Mouse (Mus musculus) thymus, adult 2 months (tissue): ENCODE measurements around the gene Usp42. TPM values are rescaled to one million over a fixed set of nuclear protein-coding genes. Genes with fewer than 3 reads are reported as not detected.

ENCODE experiments used
- DNase-seq: peaks from one replicate; pipeline ENCODE4 v3.0.0; 2021
- H3K27ac ChIP-seq: fragments of 200-500 bp; 2 replicates; pipeline ENCODE4 v1.5.1; 2012; ENCODE audit warnings: low read length, control low read depth; ENCODE audit not compliant: control insufficient read depth, insufficient read depth
- H3K27me3 ChIP-seq: fragments of 200-500 bp; 2 replicates; pipeline ENCODE4 v1.6.1; 2012; ENCODE audit warnings: mild to moderate bottlenecking, low read length, moderate library complexity, mixed read lengths; ENCODE audit not compliant: control insufficient read depth, insufficient read depth
- H3K36me3 ChIP-seq: fragments of 200-500 bp; 2 replicates; pipeline ENCODE4 v1.6.1; 2012; ENCODE audit warnings: mild to moderate bottlenecking, low read length, moderate library complexity; ENCODE audit not compliant: control insufficient read depth, insufficient read depth
- H3K4me1 ChIP-seq: fragments of 200-500 bp; replicated peaks from 2 replicates; pipeline ENCODE4 v1.6.1; 2012; ENCODE audit warnings: low read length; ENCODE audit not compliant: control insufficient read depth, insufficient read depth
- H3K4me3 ChIP-seq: fragments of 200-500 bp; 2 replicates; pipeline ENCODE4 v1.5.1; 2012; ENCODE audit warnings: mild to moderate bottlenecking, low read length, control low read depth, moderate library complexity; ENCODE audit not compliant: control insufficient read depth, insufficient read depth
- CTCF ChIP-seq: fragments of 200-500 bp; IDR thresholded peaks from 2 replicates; pipeline ENCODE4 v1.5.1; 2012; ENCODE audit warnings: mild to moderate bottlenecking, control low read depth, low read length, moderate library complexity, borderline replicate concordance; ENCODE audit not compliant: control insufficient read depth, poor library complexity, insufficient read depth; ENCODE audit errors: extremely low read depth
- POLR2A ChIP-seq: fragments of 200-500 bp; IDR thresholded peaks from 2 replicates; pipeline ENCODE4 v1.6.1; 2012; ENCODE audit warnings: mild to moderate bottlenecking, low read length, control low read depth, moderate library complexity; ENCODE audit not compliant: control insufficient read depth, poor library complexity, insufficient read depth; ENCODE audit errors: extremely low read depth
- WGBS: fragments of 180-500 bp; shearing (Covaris S2); methylation state at CpG from one replicate; pipeline ENCODE4 v1.1.7; 2018; 5-methylcytosine and 5-hydroxymethylcytosine counted together
- polyA plus RNA-seq: library from polyadenylated mRNA; depleted of rRNA; stranded (reverse); fragments of >200 nt; gene quantifications from 2 replicates; pipeline ENCODE4 v1.2.3, GENCODE M21; 2012; rRNA removed

Gene Usp42
- polyA plus RNA-seq, 1 experiment, result 12.1 TPM

GRCm38 (mm10) chr5:143669839-143670238, 62.2 kb downstream of the Usp42 start:
- Histone ChIP-seq H3K4me1 (0 out of 2 replicates have a peak, but pooled peaks cover 2% of the 10 kb centered on the region), H3K4me3 (no peak overlapping the region), H3K36me3 (no peaks in the 10 kb centered on the region), H3K27me3 (no peaks in the 10 kb centered on the region), H3K27ac (no peak overlapping the region)
- WGBS, result 6% methylated on average over 2 of the region's 2 CpGs
- TF ChIP-seq POLR2A (no peak), CTCF (no peak)
- no peak for DNase-seq

DNA sequence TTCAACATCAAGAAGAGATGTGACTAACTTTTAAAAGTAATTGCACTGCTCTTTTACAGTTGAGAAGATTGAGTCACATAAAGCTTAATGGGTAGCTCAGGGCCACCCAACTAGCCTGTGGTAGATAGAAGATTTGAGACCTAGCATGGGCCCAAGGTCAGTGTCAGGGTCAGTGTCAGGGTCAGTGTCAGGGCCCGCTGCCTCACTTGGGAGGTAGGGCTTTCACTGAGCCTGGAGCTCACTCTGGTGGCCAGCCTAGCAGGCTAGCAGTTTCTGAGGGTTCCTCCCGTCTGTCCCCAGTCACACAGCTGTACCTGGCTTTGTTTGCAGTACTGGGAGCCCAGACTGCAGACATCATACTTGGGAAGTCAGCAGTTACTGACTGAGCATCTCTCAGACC, 62.7 kb downstream of the Usp42 start:
- H3K4me1 ChIP-seq, result no peaks in the 10 kb centered on the region
- no peaks in the 10 kb centered on the region for H3K36me3 ChIP-seq
- no peak overlapping the region for H3K4me3 ChIP-seq
- 59% methylated on average over 2 of the region's 2 CpGs for WGBS
- no peak for DNase-seq
- no peak overlapping the region for H3K27ac ChIP-seq
- TF ChIP-seq CTCF, result no peak
- no peak for TF ChIP-seq POLR2A
- H3K27me3 ChIP-seq, result no peaks in the 10 kb centered on the region

GRCm38 (mm10) chr5:143668884-143669283, 63.2 kb downstream of the Usp42 start:
- DNase-seq, result no peak
- TF ChIP-seq POLR2A, result no peak
- TF ChIP-seq CTCF, result no peak
- Histone ChIP-seq H3K27me3 (no peaks in the 10 kb centered on the region), H3K4me1 (no peaks in the 10 kb centered on the region), H3K27ac (no peak overlapping the region), H3K4me3 (no peak overlapping the region), H3K36me3 (no peaks in the 10 kb centered on the region)
- WGBS, result 95% methylated on average over 2 of the region's 2 CpGs

GRCm38 (mm10) chr5:143666015-143666414, 66.1 kb downstream of the Usp42 start:
- Histone ChIP-seq H3K4me3 (no peak overlapping the region), H3K36me3 (no peaks in the 10 kb centered on the region), H3K27ac (no peak overlapping the region), H3K27me3 (no peaks in the 10 kb centered on the region), H3K4me1 (no peaks in the 10 kb centered on the region; the same call in 1 of the 2 replicates)
- no peak for DNase-seq
- TF ChIP-seq POLR2A (no peak), CTCF (no peak)
- 97% methylated on average over 1 of the region's 1 CpGs for WGBS

DNA sequence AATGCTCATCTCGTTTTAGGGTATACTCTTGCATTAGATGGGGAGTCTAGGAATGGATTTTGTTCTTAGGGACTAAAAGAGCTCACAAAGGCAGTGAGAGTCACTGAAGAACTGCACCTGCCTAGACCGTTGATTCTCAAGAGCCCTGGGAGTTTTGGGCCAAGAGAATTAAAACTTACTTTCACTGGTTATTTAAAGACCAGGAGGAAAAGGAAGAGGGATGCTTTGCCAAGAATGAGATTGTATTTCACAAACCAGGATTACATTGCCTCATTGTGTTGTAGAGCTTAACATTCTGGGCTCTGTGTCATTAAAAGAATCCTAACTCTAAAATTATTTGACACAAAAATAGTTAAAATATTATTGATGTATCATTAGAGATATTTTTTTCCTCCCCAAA, 66.5 kb downstream of the Usp42 start:
- H3K4me3 ChIP-seq, result no peak overlapping the region
- DNase-seq, result no peak
- H3K36me3 ChIP-seq, result no peaks in the 10 kb centered on the region
- H3K27ac ChIP-seq, result no peak overlapping the region
- 92% methylated on average over 2 of the region's 2 CpGs for WGBS
- H3K27me3 ChIP-seq, result no peaks in the 10 kb centered on the region
- H3K4me1 ChIP-seq, result no peaks in the 10 kb centered on the region; the same call in 1 of the 2 replicates
- no peak for TF ChIP-seq POLR2A
- no peak for TF ChIP-seq CTCF

DNA sequence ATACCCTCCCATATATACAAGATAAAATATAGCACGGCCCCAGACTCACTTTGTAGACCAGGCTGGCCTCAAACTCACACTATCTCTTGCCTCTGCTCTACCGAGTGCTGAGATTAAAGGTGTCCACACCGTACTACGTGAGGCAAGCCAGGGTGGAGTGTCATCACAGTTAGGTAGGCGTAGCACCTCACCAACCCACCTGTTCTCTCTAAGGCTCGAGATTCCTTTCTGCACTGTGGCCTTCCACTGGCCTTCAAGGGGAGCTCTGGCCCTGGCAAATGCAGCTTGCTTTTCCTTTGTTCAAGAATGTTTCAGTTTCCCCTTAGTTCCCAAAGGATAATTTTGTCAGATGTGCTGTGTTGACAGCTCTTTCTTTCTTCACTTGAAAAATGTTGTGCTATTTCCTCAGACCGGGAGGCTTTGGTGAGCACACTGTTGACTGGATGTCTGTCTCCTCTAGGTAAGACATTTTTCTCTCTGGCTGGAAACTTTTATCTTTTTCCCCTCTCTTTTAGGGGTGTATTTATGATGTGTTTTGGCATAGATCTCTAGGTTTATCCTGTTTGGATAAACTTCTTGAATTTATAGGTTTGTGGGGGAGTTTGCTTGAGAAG, 68.9 kb downstream of the Usp42 start:
- Histone ChIP-seq H3K4me1 (no peaks in the 10 kb centered on the region; the same call in 1 of the 2 replicates), H3K27me3 (no peaks in the 10 kb centered on the region), H3K4me3 (no peak overlapping the region), H3K27ac (no peak overlapping the region), H3K36me3 (no peaks in the 10 kb centered on the region)
- 95% methylated on average over 7 of the region's 7 CpGs for WGBS
- TF ChIP-seq POLR2A, result no peak
- no peak for TF ChIP-seq CTCF
- DNase-seq, result no peak

Other genes starting within 250 kb of the Usp42 start
- gene Rac1, start 204.2 kb downstream of the Usp42 start, polyA plus RNA-seq, result 274 and 275 TPM in 2 replicates
- gene Cyth3, start 109.8 kb downstream of the Usp42 start, polyA plus RNA-seq, result 12.9 and 13.4 TPM in 2 replicates
- gene Eif2ak1, start 85.5 kb upstream of the Usp42 start, polyA plus RNA-seq, result 22.8 and 23.9 TPM in 2 replicates
- gene Ankrd61, start 165.4 kb upstream of the Usp42 start, polyA plus RNA-seq, result not detected in 2 replicates
- gene Aimp2, start 177.6 kb upstream of the Usp42 start, polyA plus RNA-seq, result 37.4 and 55.4 TPM in 2 replicates
- 8.2 and 9.5 TPM in 2 replicates for gene Pms2, start 177.7 kb upstream of the Usp42 start, polyA plus RNA-seq
- gene Gm42421, start 195.9 kb upstream of the Usp42 start, polyA plus RNA-seq, result 0.22 TPM in 1 of 2 replicates, not detected in the other
- gene Rsph10b, start 200.8 kb upstream of the Usp42 start, polyA plus RNA-seq, result 0.24 and 0.54 TPM in 2 replicates